11 mouse cellular contexts compared by ENCODE assay signal in genomic region chr7:116147114-116147513, GRCm38 (mm10).
"Had no signal": no experiment of that assay in that cellular context is flagged by ENCODE, and none has a peak within 500 bp of the region (broad histone marks: within the 10 kb centered on the region; RNA-seq: fewer than 3 reads in every experiment).

No protein-coding gene starts in this region.

- H3K4me3 ChIP-seq: limb, embryonic 12.5 days; liver, embryonic 13.5 days; megakaryocyte, embryonic 14.5 days had no signal

- H3K27ac ChIP-seq: limb, embryonic 12.5 days; liver, embryonic 13.5 days; macrophage; stomach, postnatal 0 days had no signal

- DNase-seq: kidney, postnatal 10 days; kidney, postnatal 4 days; liver; liver, embryonic 13.5 days; liver, postnatal 0 days; thymus, postnatal 4 days had no signal

- ATAC-seq: liver, postnatal 0 days; midbrain, embryonic 16.5 days had no signal
